Mouse (Mus musculus): ENCODE results near the gene Pde3b. TPM values are rescaled to one million over a fixed set of nuclear protein-coding genes. Genes with fewer than 3 reads are reported as not detected.

Pde3b gene
- polyA plus RNA-seq, 1 experiment, result 14.7 TPM

DNA sequence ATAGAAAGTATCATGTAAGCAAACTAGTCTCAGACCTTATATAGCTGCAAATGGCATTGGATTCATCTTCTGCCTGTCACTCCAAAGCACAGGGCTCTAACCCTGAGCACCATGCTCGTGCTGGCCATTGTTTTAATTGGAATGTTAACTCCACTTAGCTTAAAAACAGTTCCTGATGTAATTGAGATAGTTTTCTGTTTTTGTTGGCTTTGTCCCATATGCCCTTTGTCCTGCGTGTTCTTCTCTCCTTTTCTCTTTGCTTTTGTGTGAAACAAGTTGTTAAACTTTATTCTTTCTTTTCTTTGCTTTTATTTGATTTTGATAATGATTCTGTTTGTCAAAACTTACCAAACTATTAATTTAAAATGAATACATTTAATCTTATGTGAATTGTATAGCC, 167.4 kb downstream of the Pde3b start:
- Histone ChIP-seq H3K4me1 (ENCODE audit: control insufficient read depth, insufficient read depth, low read length) (no peaks in the 10 kb centered on the region; the same call in 1 of the 2 replicates), H3K27ac (ENCODE audit: insufficient read depth, low read length) (no peak overlapping the region), H3K4me3 (ENCODE audit: insufficient read depth, low read length) (no peak overlapping the region)
- TF ChIP-seq POLR2A (IDR thresholded peaks at IDR 0.05; ENCODE audit: low read depth, low read length), result no peak
- TF ChIP-seq CTCF (IDR thresholded peaks at IDR 0.05; ENCODE audit: borderline replicate concordance, insufficient read depth, low read length), result no peak

Other genes with a start within 250 kb of the Pde3b start
- 179 and 202 TPM in 2 replicates for gene Copb1, start 160.6 kb upstream of the Pde3b start, polyA plus RNA-seq (2011; ENCODE audit: insufficient read length, low read depth, missing spikeins)
- 151 and 168 TPM in 2 replicates for gene Psma1, start 139.2 kb upstream of the Pde3b start, polyA plus RNA-seq (2011; ENCODE audit: insufficient read length, low read depth, missing spikeins)
- 3.4 and 3.5 TPM in 2 replicates for gene Cyp2r1, start 147.7 kb downstream of the Pde3b start, polyA plus RNA-seq (2011; ENCODE audit: insufficient read length, low read depth, missing spikeins)
- 1.4 TPM in 1 of 2 replicates, not detected in the other for gene Calca, start 221.1 kb downstream of the Pde3b start, polyA plus RNA-seq (2011; ENCODE audit: insufficient read length, low read depth, missing spikeins)